Mouse (Mus musculus) embryonic fibroblast, embryonic 13.5 days (primary cell): Measurements from ENCODE around the gene Gins2. TPM values are rescaled to one million over a fixed set of nuclear protein-coding genes. Genes with fewer than 3 reads are reported as not detected.
A peak's percentile ranks its signal among the peaks of the same experiment; 100 is the strongest.

Experiments used
- H3K27ac ChIP-seq: 2 replicates; pipeline ENCODE4 v1.5.1; 2012; ENCODE audit warnings: low read length, control low read depth, inconsistent platforms; ENCODE audit not compliant: insufficient read depth
- H3K4me1 ChIP-seq: 2 replicates; pipeline ENCODE4 v1.6.1; 2011; ENCODE audit warnings: low read length; ENCODE audit not compliant: control insufficient read depth, insufficient read depth
- H3K4me3 ChIP-seq: 2 replicates; pipeline ENCODE4 v1.5.1; 2011; ENCODE audit warnings: mild to moderate bottlenecking, control low read depth, low read length; ENCODE audit not compliant: insufficient read depth
- CTCF ChIP-seq: IDR thresholded peaks from 2 replicates; pipeline ENCODE4 v1.5.1; 2011; ENCODE audit warnings: mild to moderate bottlenecking, control low read depth, low read length, moderate library complexity, borderline replicate concordance; ENCODE audit not compliant: insufficient read depth
- POLR2A ChIP-seq: IDR thresholded peaks from 2 replicates; pipeline ENCODE4 v1.6.1; 2011; ENCODE audit warnings: low read depth, mild to moderate bottlenecking, control low read depth, low read length, moderate library complexity
- polyA plus RNA-seq: library from polyadenylated mRNA; stranded (reverse); fragments of >200 nt; gene quantifications from 2 replicates; pipeline ENCODE4 v1.2.4, GENCODE M21; 2011; ENCODE audit warnings: low read depth; ENCODE audit not compliant: missing spikeins, insufficient read length

The Gins2 gene
- polyA plus RNA-seq, 1 experiment, result 31.3 TPM

GRCm38 (mm10) chr8:120607460-120607859 is 18.4 kb upstream of the Gins2 start:
- Histone ChIP-seq H3K27ac (no peak overlapping the region), H3K4me3 (no peak overlapping the region), H3K4me1 (no peaks in the 10 kb centered on the region)
- TF ChIP-seq POLR2A, result no peak
- TF ChIP-seq CTCF, result no peak

- Histone ChIP-seq H3K4me3 (no peak overlapping the region), H3K4me1 (no peaks in the 10 kb centered on the region), H3K27ac (no peak overlapping the region)
- TF ChIP-seq CTCF (no peak), POLR2A (no peak)
Observed at GRCm38 (mm10) chr8:120602672-120603071, 13.6 kb upstream of the Gins2 start.

GRCm38 (mm10) chr8:120599504-120599903 is 10.4 kb upstream of the Gins2 start:
- Histone ChIP-seq H3K4me3 (no peak overlapping the region), H3K27ac (no peak overlapping the region), H3K4me1 (no peaks in the 10 kb centered on the region)
- no peak for TF ChIP-seq POLR2A
- TF ChIP-seq CTCF, result peak; percentile 53; the same call in 1 of the 2 replicates

GRCm38 (mm10) chr8:120598579-120598978 is 9.5 kb upstream of the Gins2 start:
- H3K27ac ChIP-seq, result no peak overlapping the region
- TF ChIP-seq POLR2A (no peak), CTCF (no peak)
- H3K4me1 ChIP-seq, result no peaks in the 10 kb centered on the region

DNA sequence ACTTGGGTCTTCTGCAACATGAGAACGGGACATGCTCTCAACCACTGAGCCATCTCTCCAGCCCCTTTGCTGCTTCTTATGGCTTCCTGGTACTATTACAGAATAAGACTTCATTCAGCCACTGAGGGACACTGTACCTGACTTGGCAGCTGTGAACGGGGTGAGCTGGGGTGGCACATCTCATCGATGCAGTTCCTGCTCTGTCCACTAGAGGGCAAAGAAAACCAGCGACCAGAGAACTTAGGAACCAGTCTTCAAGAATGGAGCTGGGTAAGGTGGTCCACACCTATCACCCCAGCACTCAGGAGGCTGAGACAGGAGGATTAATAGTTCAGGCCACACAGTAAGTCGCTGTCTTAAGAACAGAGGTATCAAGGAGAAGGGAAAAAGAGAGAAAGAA is 6.9 kb upstream of the Gins2 start:
- no peaks in the 10 kb centered on the region for H3K4me1 ChIP-seq
- no peak overlapping the region for H3K27ac ChIP-seq
- TF ChIP-seq POLR2A (no peak), CTCF (peak; percentile 72; the same call in 1 of the 2 replicates)
- H3K4me3 ChIP-seq, result no peak overlapping the region

More at GRCm38 (mm10) chr8:120598579-120598978, 9.5 kb upstream of the Gins2 start:
- H3K4me3 ChIP-seq, result no peak overlapping the region

- TF ChIP-seq POLR2A, result no peak
- TF ChIP-seq CTCF, result no peak
- Histone ChIP-seq H3K4me1 (0 out of 2 replicates have a peak, but pooled peaks cover 4% of the 10 kb centered on the region), H3K27ac (no peak overlapping the region), H3K4me3 (no peak overlapping the region)
Observed at GRCm38 (mm10) chr8:120594571-120594970, 5.5 kb upstream of the Gins2 start.

DNA sequence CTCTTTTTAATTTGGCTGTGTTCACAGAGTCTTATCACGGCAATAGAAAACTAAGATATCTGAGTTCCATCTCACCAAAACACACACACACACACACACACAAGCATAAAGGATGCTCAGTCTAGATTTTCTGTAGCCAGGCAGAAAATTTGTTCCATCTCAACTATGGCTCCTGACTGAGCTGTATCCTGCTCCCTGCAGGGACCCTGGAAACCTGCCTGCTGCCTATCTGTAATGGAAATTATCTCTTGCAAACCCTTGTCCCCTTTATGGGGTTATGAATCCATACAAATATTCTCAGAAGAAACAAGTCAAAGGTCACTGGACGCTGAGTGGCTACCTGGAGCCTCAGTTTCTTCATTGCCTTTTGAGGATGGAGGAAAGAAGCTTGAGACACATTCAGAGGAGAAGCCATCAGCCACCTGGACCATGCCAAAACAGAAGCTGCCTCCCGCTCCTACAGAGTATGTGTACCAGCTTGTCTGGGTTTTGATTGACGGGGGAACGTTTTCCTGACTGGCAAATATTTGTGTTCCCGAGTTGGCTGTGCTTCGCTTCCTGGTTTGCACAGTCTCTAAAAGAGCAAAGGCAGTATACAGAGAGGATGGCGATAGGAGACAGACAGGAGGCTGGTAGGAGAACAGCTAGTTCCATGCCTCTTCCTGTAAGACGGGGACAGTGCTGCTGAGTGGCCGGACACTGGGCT is 2.6 kb upstream of the Gins2 start:
- 0 out of 2 replicates have a peak, but pooled peaks cover 4% of the 10 kb centered on the region for H3K4me1 ChIP-seq
- H3K27ac ChIP-seq, result no peak overlapping the region
- TF ChIP-seq POLR2A, result no peak
- TF ChIP-seq CTCF, result no peak
- no peak overlapping the region for H3K4me3 ChIP-seq

DNA sequence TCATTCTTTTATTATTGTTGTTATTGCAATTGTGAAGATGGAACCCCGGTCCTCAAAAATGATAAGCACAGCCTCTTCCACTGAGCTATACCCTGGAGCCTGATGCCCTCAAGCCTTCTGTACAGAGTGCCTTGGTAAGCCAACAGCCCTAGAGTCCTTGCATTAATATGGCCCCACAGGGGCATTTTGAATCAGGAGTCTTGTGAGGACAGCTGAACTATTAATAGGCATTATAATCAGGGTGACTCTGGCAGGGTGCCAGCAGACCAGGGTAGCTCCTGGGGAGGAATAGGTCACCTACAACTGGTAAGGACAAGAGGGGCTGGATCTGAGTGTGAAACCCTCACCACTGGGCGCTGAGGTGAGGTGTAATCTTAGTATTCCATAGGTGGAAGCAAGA is 817 bp upstream of the Gins2 start:
- TF ChIP-seq CTCF, result no peak
- TF ChIP-seq POLR2A, result no peak
- Histone ChIP-seq H3K27ac (no peak overlapping the region), H3K4me1 (0 out of 2 replicates have a peak, but pooled peaks cover 4% of the 10 kb centered on the region), H3K4me3 (peak overlapping the region; percentile 65)

- Histone ChIP-seq H3K4me3 (no peak overlapping the region), H3K27ac (no peak overlapping the region), H3K4me1 (0 out of 2 replicates have a peak, but pooled peaks cover 4% of the 10 kb centered on the region)
- no peak for TF ChIP-seq POLR2A
- TF ChIP-seq CTCF, result no peak
Observed at GRCm38 (mm10) chr8:120585521-120585920, 3.6 kb downstream of the Gins2 start.

DNA sequence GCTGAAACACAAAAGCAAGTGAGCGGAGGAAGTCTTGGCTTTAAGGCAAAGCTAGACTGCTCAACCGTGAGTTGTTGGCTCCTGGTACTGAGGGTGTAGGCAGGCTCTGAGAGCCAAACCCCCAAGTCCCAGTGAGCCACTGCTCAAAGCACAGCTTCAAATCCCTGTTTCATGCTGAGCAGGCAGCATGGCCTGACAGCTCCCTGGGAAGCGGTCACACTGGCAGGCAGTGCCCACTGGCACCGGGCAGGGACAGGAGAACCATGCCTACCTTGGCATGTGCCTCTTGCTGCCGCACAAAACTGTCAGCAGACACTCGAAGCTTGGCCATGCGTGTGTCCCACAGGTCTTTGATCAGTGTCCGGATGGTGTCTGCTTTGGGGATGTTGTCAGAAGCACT is 7.3 kb downstream of the Gins2 start:
- TF ChIP-seq CTCF (no peak), POLR2A (no peak)
- Histone ChIP-seq H3K27ac (no peak overlapping the region), H3K4me1 (no peaks in the 10 kb centered on the region), H3K4me3 (no peak overlapping the region)
